Mouse (Mus musculus) right cerebral cortex, postnatal 36 days (tissue): Measurements from ENCODE around the gene Olfr781.
"Not testable (repeated sequence)": the region's sequence is repeated elsewhere in the genome, so short reads cannot be mapped to it uniquely, and the experiment has no call there.

Source experiments
- DNase-seq, 2 experiments: peaks; one replicate each; pipeline ENCODE4 v3.0.0; 2022; ENCODE audit warnings: low spot score in 2 of 2, mixed read lengths in 1 of 2

Gene Olfr781

GRCm38 (mm10) chr10:129328554-129328953 is at the start of gene Olfr781:
TSS of gene Olfr781 (plus strand) at chr10:129328854.
- DNase-seq = no peak

- DNase-seq = not testable (repeated sequence)
These were observed 15.7 kb upstream of the Olfr781 start for GRCm38 (mm10) chr10:129312973-129313372.

- DNase-seq = not testable (repeated sequence)
These were observed 15.1 kb upstream of the Olfr781 start for GRCm38 (mm10) chr10:129313521-129313920.

GRCm38 (mm10) chr10:129317817-129318216 is 10.8 kb upstream of the Olfr781 start, which contains the start of gene Olfr780:
TSS of gene Olfr780 (plus strand) at chr10:129318117.
- DNase-seq = no peak

- DNase-seq = no peak
These were observed 19.9 kb downstream of the Olfr781 start, which contains the start of gene Olfr782 for GRCm38 (mm10) chr10:129348550-129348949. TSS of gene Olfr782 (plus strand) at chr10:129348850.

GRCm38 (mm10) chr10:129352475-129352874 is 23.8 kb downstream of the Olfr781 start:
- DNase-seq = not testable (repeated sequence)

GRCm38 (mm10) chr10:129356496-129356895 is 27.8 kb downstream of the Olfr781 start:
- not testable (repeated sequence) for DNase-seq

GRCm38 (mm10) chr10:129357307-129357706 is 28.7 kb downstream of the Olfr781 start:
- no peak for DNase-seq

GRCm38 (mm10) chr10:129374051-129374450 is 45.4 kb downstream of the Olfr781 start:
- not testable (repeated sequence) for DNase-seq
